Mouse (Mus musculus) myocyte (in vitro differentiated cells): ENCODE measurements at regions not wholly inside any gene's neighbourhood (a gene's known extent, or its start where the extent isn't known, plus 50 kb on each side); places are given as distances from the start of the nearest gene placed in this dataset.
A peak's percentile ranks its signal among the peaks of the same experiment; 100 is the strongest.

Experiments used
- H3K27me3 ChIP-seq: one replicate; pipeline ENCODE4 v1.6.1; 2011; ENCODE audit not compliant: control insufficient read depth, insufficient read depth, insufficient read length
- H3K36me3 ChIP-seq: one replicate; pipeline ENCODE4 v1.6.1; 2011; ENCODE audit not compliant: control insufficient read depth, insufficient read depth
- H3K4me2 ChIP-seq: one replicate; pipeline ENCODE4 v1.6.1; 2011; ENCODE audit warnings: low read depth, control low read depth
- H3K4me3 ChIP-seq: one replicate; pipeline ENCODE4 v1.5.1; 2011; ENCODE audit warnings: mild to moderate bottlenecking, control low read depth, moderate library complexity
- H3K79me2 ChIP-seq: one replicate; pipeline ENCODE4 v1.6.1; 2011; ENCODE audit not compliant: control insufficient read depth, insufficient read depth
- H3ac ChIP-seq: one replicate; pipeline ENCODE4 v1.6.1; 2011; ENCODE audit not compliant: control insufficient read depth, insufficient read length
- CEBPB ChIP-seq: IDR thresholded peaks from 2 replicates; pipeline ENCODE4 v1.6.1; 2011; ENCODE audit warnings: mild to moderate bottlenecking, moderate library complexity; ENCODE audit not compliant: poor library complexity, insufficient read depth, severe bottlenecking
- E2F4 ChIP-seq: IDR thresholded peaks from one replicate; pipeline ENCODE4 v1.6.1; 2011; ENCODE audit warnings: mild to moderate bottlenecking, control low read depth, moderate library complexity; ENCODE audit not compliant: insufficient read depth
- MAX ChIP-seq: IDR thresholded peaks from one replicate; pipeline ENCODE4 v1.6.1; 2011; ENCODE audit warnings: low read depth, mild to moderate bottlenecking, control low read depth
- MYOD1 ChIP-seq, 3 experiments: IDR thresholded peaks; one replicate each; pipeline ENCODE4 v1.6.1; 2011; ENCODE audit warnings: control low read depth in 2 of 3, low read depth in 2 of 3, mild to moderate bottlenecking in 2 of 3, moderate library complexity in 1 of 3; ENCODE audit not compliant: insufficient read length in 2 of 3, control insufficient read depth in 1 of 3
- MYOG ChIP-seq, 3 experiments: IDR thresholded peaks; one replicate each; pipeline ENCODE4 v1.6.1; 2011; ENCODE audit warnings: control low read depth in 2 of 3, low read depth in 2 of 3, mild to moderate bottlenecking in 2 of 3; ENCODE audit not compliant: insufficient read length in 2 of 3, control insufficient read depth in 1 of 3, insufficient read depth in 1 of 3
- POLR2A ChIP-seq: IDR thresholded peaks from one replicate; pipeline ENCODE4 v1.6.1; 2011; ENCODE audit warnings: low read depth, mild to moderate bottlenecking, control low read depth, moderate library complexity; ENCODE audit not compliant: insufficient read length
- POLR2AphosphoS2 ChIP-seq: IDR thresholded peaks from one replicate; pipeline ENCODE4 v1.6.1; 2011; ENCODE audit warnings: low read depth, control low read depth; ENCODE audit not compliant: insufficient read length
- REST ChIP-seq: IDR thresholded peaks from one replicate; pipeline ENCODE4 v1.6.1; 2011; ENCODE audit warnings: mild to moderate bottlenecking, control low read depth, moderate library complexity; ENCODE audit not compliant: insufficient read depth, insufficient read length
- SRF ChIP-seq: IDR thresholded peaks from one replicate; pipeline ENCODE4 v1.6.1; 2011; ENCODE audit warnings: low read depth; ENCODE audit not compliant: control insufficient read depth, insufficient read length
- TCF12 ChIP-seq: IDR thresholded peaks from one replicate; pipeline ENCODE4 v1.6.1; 2011; ENCODE audit warnings: mild to moderate bottlenecking, control low read depth; ENCODE audit not compliant: poor library complexity, insufficient read depth, severe bottlenecking
- TCF3 ChIP-seq: IDR thresholded peaks from one replicate; pipeline ENCODE4 v1.6.1; 2011; ENCODE audit warnings: low read depth, control low read depth; ENCODE audit not compliant: insufficient read length
- USF1 ChIP-seq: IDR thresholded peaks from one replicate; pipeline ENCODE4 v1.6.1; 2011; ENCODE audit warnings: low read depth, mild to moderate bottlenecking, control low read depth, moderate library complexity

DNA sequence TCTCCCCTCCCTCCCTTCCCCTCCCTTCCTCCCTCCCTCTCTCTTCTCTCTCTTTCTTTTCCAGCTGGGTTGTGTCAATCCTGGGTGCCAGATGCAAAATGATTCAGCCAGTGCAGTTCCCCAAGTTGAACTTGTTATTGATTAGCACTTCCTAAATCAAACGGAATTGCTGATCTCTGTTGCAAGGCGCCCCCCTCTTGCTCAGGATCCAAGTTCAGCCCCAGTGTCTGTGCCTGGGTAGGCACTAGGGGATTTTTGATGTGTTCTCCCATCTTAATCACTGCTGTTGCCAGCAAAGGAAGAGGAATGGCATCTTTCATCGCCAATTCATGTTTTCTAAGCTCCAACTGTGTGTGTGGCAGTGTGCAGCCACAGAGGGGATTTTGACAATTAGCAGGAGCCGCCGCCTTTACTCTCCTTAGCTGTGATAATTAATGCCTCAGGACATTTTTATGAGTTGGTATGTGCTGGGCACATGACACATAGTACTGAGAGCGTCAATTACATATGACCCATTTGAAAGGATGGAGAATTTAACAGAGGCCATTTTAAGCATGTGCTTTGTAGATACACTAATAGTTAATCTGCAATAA, 125.9 kb upstream of the Veph1 start:
- H3K27me3 ChIP-seq: peaks cover 5% of the 10 kb centered on the region
- no peak overlapping the region for H3K4me3 ChIP-seq
- no peaks in the 10 kb centered on the region for H3K79me2 ChIP-seq
- no peaks in the 10 kb centered on the region for H3K36me3 ChIP-seq
- H3K4me2 ChIP-seq: no peak overlapping the region
- no peak overlapping the region for H3ac ChIP-seq
- TF ChIP-seq POLR2A (no peak), SRF (no peak), POLR2AphosphoS2 (no peak), TCF3 (no peak), E2F4 (no peak), MYOG (IDR thresholded peaks at IDR 0.05; ENCODE audit: control insufficient read depth in 1 of 3, insufficient read depth in 1 of 3, insufficient read length in 2 of 3, low read depth in 2 of 3) (no peak), USF1 (no peak), REST (no peak), MAX (no peak), TCF12 (no peak), MYOD1 (IDR thresholded peaks at IDR 0.05; ENCODE audit: control insufficient read depth in 1 of 3, insufficient read length in 2 of 3, low read depth in 2 of 3) (no peak), CEBPB (no peak)

DNA sequence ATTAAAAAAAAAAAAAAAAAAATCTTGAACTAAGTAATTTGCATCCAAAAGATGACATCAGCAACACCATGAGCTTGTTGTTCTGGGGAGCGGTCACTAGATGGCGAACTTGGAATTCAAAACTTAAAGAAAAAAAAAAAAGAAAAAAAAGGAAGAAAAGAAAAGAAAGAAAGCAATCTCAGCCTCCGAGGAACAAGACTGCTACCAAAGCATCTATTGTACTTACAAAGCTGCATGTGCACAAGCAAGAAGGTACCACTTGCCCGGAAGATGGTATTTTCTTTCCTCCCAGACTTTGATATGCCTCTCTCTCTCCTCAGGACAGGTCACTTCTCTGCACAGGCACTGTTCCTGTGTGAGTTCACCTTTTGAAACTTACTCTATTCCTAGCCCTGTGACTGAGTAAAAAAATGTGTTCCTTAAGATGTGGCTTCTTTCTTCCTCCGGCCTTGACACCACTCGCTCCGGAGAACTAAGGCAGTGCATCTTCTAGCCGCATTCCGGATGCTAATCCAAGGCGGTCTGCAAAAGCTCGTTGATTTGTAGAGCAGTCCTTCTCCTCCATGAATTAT, 114.2 kb upstream of the Veph1 start:
- no peak for TF ChIP-seq TCF12
- no peak for TF ChIP-seq MAX
- no peak for TF ChIP-seq SRF
- no peak for TF ChIP-seq POLR2AphosphoS2
- TF ChIP-seq MYOD1 (IDR thresholded peaks at IDR 0.05; ENCODE audit: control insufficient read depth in 1 of 3, insufficient read length in 2 of 3, low read depth in 2 of 3): no peak
- TF ChIP-seq E2F4: no peak
- no peak for TF ChIP-seq POLR2A
- no peak for TF ChIP-seq MYOG (IDR thresholded peaks at IDR 0.05; ENCODE audit: control insufficient read depth in 1 of 3, insufficient read depth in 1 of 3, insufficient read length in 2 of 3, low read depth in 2 of 3)
- TF ChIP-seq REST: no peak
- TF ChIP-seq USF1: no peak
- TF ChIP-seq CEBPB: no peak
- no peak for TF ChIP-seq TCF3
- Histone ChIP-seq H3K79me2 (no peaks in the 10 kb centered on the region), H3ac (no peak overlapping the region), H3K27me3 (peaks cover 12% of the 10 kb centered on the region), H3K36me3 (no peaks in the 10 kb centered on the region), H3K4me3 (no peak overlapping the region), H3K4me2 (peak overlapping the region; percentile 66)

- Histone ChIP-seq H3K36me3 (no peaks in the 10 kb centered on the region), H3K4me2 (no peak overlapping the region), H3K27me3 (peaks cover 7% of the 10 kb centered on the region), H3K79me2 (no peaks in the 10 kb centered on the region), H3ac (no peak overlapping the region), H3K4me3 (no peak overlapping the region)
- TF ChIP-seq REST (no peak), POLR2AphosphoS2 (no peak), TCF3 (no peak), MYOD1 (IDR thresholded peaks at IDR 0.05; ENCODE audit: control insufficient read depth in 1 of 3, insufficient read length in 2 of 3, low read depth in 2 of 3) (no peak), SRF (no peak), USF1 (no peak), CEBPB (no peak), TCF12 (no peak), MYOG (IDR thresholded peaks at IDR 0.05; ENCODE audit: control insufficient read depth in 1 of 3, insufficient read depth in 1 of 3, insufficient read length in 2 of 3, low read depth in 2 of 3) (no peak), E2F4 (no peak), MAX (no peak), POLR2A (no peak)
Measured at GRCm38 (mm10) chr3:66408791-66409190, 112.2 kb upstream of the Veph1 start.

GRCm38 (mm10) chr3:66405645-66406044, 109.0 kb upstream of the Veph1 start:
- Histone ChIP-seq H3K4me2 (no peak overlapping the region), H3K79me2 (no peaks in the 10 kb centered on the region), H3K36me3 (no peaks in the 10 kb centered on the region), H3ac (no peak overlapping the region), H3K27me3 (no peaks in the 10 kb centered on the region), H3K4me3 (no peak overlapping the region)
- no peak for TF ChIP-seq TCF12
- TF ChIP-seq SRF: no peak
- TF ChIP-seq MYOD1 (IDR thresholded peaks at IDR 0.05; ENCODE audit: control insufficient read depth in 1 of 3, insufficient read length in 2 of 3, low read depth in 2 of 3): no peak
- no peak for TF ChIP-seq REST
- no peak for TF ChIP-seq POLR2A
- TF ChIP-seq TCF3: no peak
- TF ChIP-seq POLR2AphosphoS2: no peak
- TF ChIP-seq CEBPB: no peak
- TF ChIP-seq USF1: no peak
- no peak for TF ChIP-seq MYOG (IDR thresholded peaks at IDR 0.05; ENCODE audit: control insufficient read depth in 1 of 3, insufficient read depth in 1 of 3, insufficient read length in 2 of 3, low read depth in 2 of 3)

DNA sequence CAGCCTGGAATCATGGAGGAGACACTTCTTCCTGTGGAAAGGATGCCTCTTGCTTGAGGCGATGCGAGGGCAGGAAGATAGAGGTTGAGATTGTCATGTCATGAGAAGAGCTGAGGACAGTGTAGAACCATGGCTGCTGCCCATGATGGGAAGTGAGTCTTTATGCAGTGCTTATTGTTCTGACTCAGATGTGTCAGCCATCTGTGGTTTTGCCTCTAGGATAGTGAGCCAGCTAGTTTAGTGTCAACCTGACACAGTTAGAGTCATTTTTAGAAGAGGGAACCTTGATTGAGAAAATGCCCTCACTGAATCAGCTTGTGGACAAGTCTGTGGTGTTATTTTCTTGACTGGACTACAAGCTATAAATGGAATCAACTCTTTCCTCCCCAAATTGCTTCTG, 107.1 kb upstream of the Veph1 start:
- Histone ChIP-seq H3K4me2 (no peak overlapping the region), H3K27me3 (no peaks in the 10 kb centered on the region), H3ac (no peak overlapping the region), H3K4me3 (no peak overlapping the region), H3K36me3 (no peaks in the 10 kb centered on the region), H3K79me2 (no peaks in the 10 kb centered on the region)
- TF ChIP-seq TCF3 (no peak), POLR2AphosphoS2 (no peak), TCF12 (no peak), MAX (no peak)
